Mouse (Mus musculus) midbrain, embryonic 14.5 days (tissue): ENCODE results near the gene Rbms1. TPM values are rescaled to one million over a fixed set of nuclear protein-coding genes. Genes with fewer than 3 reads are reported as not detected.

Experiments
- ATAC-seq: fragments of 200-750 bp; cut with Nextera tagmentation; 2 replicates; pipeline ENCODE4 v1.8.0; 2017; ENCODE audit warnings: moderate number of reproducible peaks, moderate library complexity; ENCODE audit not compliant: low FRiP score, low TSS enrichment
- DNase-seq: peaks from one replicate; pipeline ENCODE4 v3.0.0-alpha.2; 2015
- H3K27ac ChIP-seq: fragments of 300-500 bp; sonication (generic); replicated peaks from 2 replicates; pipeline ENCODE4 v1.5.1; 2014; ENCODE audit warnings: mild to moderate bottlenecking, low read depth, low read length, moderate library complexity
- H3K27me3 ChIP-seq: fragments of 300-500 bp; sonication (generic); 2 replicates; pipeline ENCODE4 v1.6.1; 2014; ENCODE audit warnings: low read length, control low read depth, mixed read lengths; ENCODE audit not compliant: control insufficient read depth, insufficient read depth
- H3K36me3 ChIP-seq: fragments of 300-500 bp; sonication (generic); 2 replicates; pipeline ENCODE4 v1.6.1; 2014; ENCODE audit warnings: low read length, control low read depth; ENCODE audit not compliant: control insufficient read depth, insufficient read depth
- H3K4me1 ChIP-seq: fragments of 300-500 bp; sonication (generic); 2 replicates; pipeline ENCODE4 v1.6.1; 2014; ENCODE audit warnings: mild to moderate bottlenecking, antibody characterized with exemption, low read length, control low read depth; ENCODE audit not compliant: control insufficient read depth, insufficient read depth
- H3K4me2 ChIP-seq: fragments of 300-500 bp; sonication (generic); 2 replicates; pipeline ENCODE4 v1.6.1; 2014; ENCODE audit warnings: mild to moderate bottlenecking, low read length, moderate library complexity
- H3K4me3 ChIP-seq: fragments of 300-500 bp; sonication (generic); replicated peaks from 2 replicates; pipeline ENCODE4 v1.5.1; 2014; ENCODE audit warnings: low read depth, low read length
- H3K9ac ChIP-seq: fragments of 300-500 bp; sonication (generic); replicated peaks from 2 replicates; pipeline ENCODE4 v1.6.1; 2014; ENCODE audit warnings: mild to moderate bottlenecking, low read length, moderate library complexity
- H3K9me3 ChIP-seq: fragments of 300-500 bp; sonication (generic); 2 replicates; pipeline ENCODE4 v1.6.1; 2016; ENCODE audit warnings: low read length, control low read depth, mixed read lengths; ENCODE audit not compliant: control insufficient read depth
- WGBS: fragments of 180-500 bp; shearing (Covaris S2); extraction: QIAGEN DNeasy Blood & Tissue Kit; methylation state at CpG from one replicate; pipeline ENCODE4 v1.1.7; 2014; 5-methylcytosine and 5-hydroxymethylcytosine counted together
- polyA plus RNA-seq: library from polyadenylated mRNA; unstranded; fragments of >200 nt; fragmentation: Nextera tagmentation; extraction: Ambion mirVana; gene quantifications from 2 replicates; pipeline ENCODE4 v1.2.1, GENCODE M21; 2014

Rbms1 gene
- polyA plus RNA-seq, 1 experiment from 2014 or later, result 41.1 TPM

- Histone ChIP-seq H3K27me3 (no peaks in the 10 kb centered on the region), H3K27ac (no peak overlapping the region), H3K4me3 (no peak overlapping the region), H3K36me3 (no peaks in the 10 kb centered on the region), H3K4me2 (no peak overlapping the region), H3K4me1 (peaks cover 20% of the 10 kb centered on the region), H3K9ac (no peak overlapping the region), H3K9me3 (no peaks in the 10 kb centered on the region)
- 84% methylated on average over 6 of the region's 6 CpGs for WGBS
- ATAC-seq, result no peak
- no peak for DNase-seq
These were observed 250.5 kb downstream of the Rbms1 start for GRCm38 (mm10) chr2:60712483-60712882.

- H3K9me3 ChIP-seq, result no peaks in the 10 kb centered on the region
- no peaks in the 10 kb centered on the region for H3K36me3 ChIP-seq
- H3K27ac ChIP-seq, result no peak overlapping the region
- no peak overlapping the region for H3K9ac ChIP-seq
- WGBS, result 75% methylated on average over 7 of the region's 7 CpGs
- no peak for DNase-seq
- peaks cover 20% of the 10 kb centered on the region for H3K4me1 ChIP-seq
- no peak overlapping the region for H3K4me3 ChIP-seq
- no peaks in the 10 kb centered on the region for H3K27me3 ChIP-seq
- no peak overlapping the region for H3K4me2 ChIP-seq
- no peak for ATAC-seq
These were observed 251.7 kb downstream of the Rbms1 start for GRCm38 (mm10) chr2:60711098-60711880.

- H3K9me3 ChIP-seq, result no peaks in the 10 kb centered on the region
- no peak overlapping the region for H3K9ac ChIP-seq
- H3K4me2 ChIP-seq, result no peak overlapping the region
- WGBS, result 93% methylated on average over 4 of the region's 4 CpGs
- no peak overlapping the region for H3K27ac ChIP-seq
- peaks cover 15% of the 10 kb centered on the region for H3K4me1 ChIP-seq
- H3K27me3 ChIP-seq, result no peaks in the 10 kb centered on the region
- H3K36me3 ChIP-seq, result no peaks in the 10 kb centered on the region
- no peak for ATAC-seq
- H3K4me3 ChIP-seq, result no peak overlapping the region
- no peak for DNase-seq
These were observed 252.7 kb downstream of the Rbms1 start for GRCm38 (mm10) chr2:60710317-60710716.

DNA sequence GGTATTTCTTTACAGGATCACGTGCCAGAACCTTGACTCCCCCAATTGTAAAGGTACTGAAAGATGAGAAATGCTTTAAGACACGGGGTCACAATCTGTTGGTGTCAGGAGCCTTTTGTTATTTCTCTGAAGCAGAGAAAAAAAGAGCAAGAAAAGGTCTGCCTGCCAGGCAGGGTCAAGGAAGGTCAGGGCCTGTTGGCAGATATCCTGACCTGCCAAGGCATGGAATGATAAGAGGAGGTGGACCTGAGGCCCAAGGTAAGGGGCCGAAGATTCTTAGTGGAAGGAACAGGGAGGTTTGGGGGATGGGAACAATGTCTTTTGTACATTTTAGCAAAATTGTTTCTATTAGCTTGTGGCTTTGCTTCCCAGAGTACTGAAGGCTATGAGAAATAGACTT, 254.3 kb downstream of the Rbms1 start:
- H3K4me2 ChIP-seq, result no peak overlapping the region
- H3K27ac ChIP-seq, result no peak overlapping the region
- 34% methylated on average over 3 of the region's 3 CpGs for WGBS
- no peaks in the 10 kb centered on the region for H3K36me3 ChIP-seq
- peaks cover 2% of the 10 kb centered on the region; the same call in 1 of the 2 replicates for H3K4me1 ChIP-seq
- no peak overlapping the region for H3K9ac ChIP-seq
- no peak overlapping the region for H3K4me3 ChIP-seq
- no peaks in the 10 kb centered on the region for H3K27me3 ChIP-seq
- ATAC-seq (no peak), DNase-seq (no peak)
- H3K9me3 ChIP-seq, result no peaks in the 10 kb centered on the region

GRCm38 (mm10) chr2:60706866-60707265, 256.1 kb downstream of the Rbms1 start:
- DNase-seq (no peak), ATAC-seq (no peak)
- Histone ChIP-seq H3K9ac (no peak overlapping the region), H3K27ac (no peak overlapping the region), H3K36me3 (no peaks in the 10 kb centered on the region), H3K4me2 (no peak overlapping the region), H3K27me3 (no peaks in the 10 kb centered on the region), H3K4me3 (no peak overlapping the region), H3K9me3 (no peaks in the 10 kb centered on the region), H3K4me1 (no peaks in the 10 kb centered on the region)
- WGBS, result 88% methylated on average over 3 of the region's 3 CpGs

GRCm38 (mm10) chr2:60705426-60705825, 257.6 kb downstream of the Rbms1 start:
- no peak overlapping the region for H3K9ac ChIP-seq
- H3K27me3 ChIP-seq, result no peaks in the 10 kb centered on the region
- no peak overlapping the region for H3K4me2 ChIP-seq
- WGBS, result 89% methylated on average over 8 of the region's 8 CpGs
- no peaks in the 10 kb centered on the region for H3K4me1 ChIP-seq
- no peaks in the 10 kb centered on the region for H3K36me3 ChIP-seq
- no peak for ATAC-seq
- H3K9me3 ChIP-seq, result no peaks in the 10 kb centered on the region
- no peak overlapping the region for H3K4me3 ChIP-seq
- DNase-seq, result no peak
- no peak overlapping the region for H3K27ac ChIP-seq

- Histone ChIP-seq H3K9ac (no peak overlapping the region), H3K27ac (no peak overlapping the region), H3K27me3 (no peaks in the 10 kb centered on the region), H3K36me3 (no peaks in the 10 kb centered on the region), H3K9me3 (no peaks in the 10 kb centered on the region), H3K4me1 (no peaks in the 10 kb centered on the region), H3K4me2 (no peak overlapping the region), H3K4me3 (no peak overlapping the region)
- WGBS, result 79% methylated on average over 4 of the region's 4 CpGs
- no peak for ATAC-seq
- DNase-seq, result no peak
These were observed 259.7 kb downstream of the Rbms1 start for GRCm38 (mm10) chr2:60703315-60703714.

GRCm38 (mm10) chr2:60700956-60701355, 262.0 kb downstream of the Rbms1 start:
- no peaks in the 10 kb centered on the region for H3K9me3 ChIP-seq
- no peak for DNase-seq
- 82% methylated on average over 4 of the region's 4 CpGs for WGBS
- no peak overlapping the region for H3K4me2 ChIP-seq
- H3K4me1 ChIP-seq, result no peaks in the 10 kb centered on the region
- no peaks in the 10 kb centered on the region for H3K27me3 ChIP-seq
- H3K9ac ChIP-seq, result no peak overlapping the region
- H3K27ac ChIP-seq, result no peak overlapping the region
- H3K36me3 ChIP-seq, result no peaks in the 10 kb centered on the region
- no peak for ATAC-seq
- no peak overlapping the region for H3K4me3 ChIP-seq
